Mouse (Mus musculus): ENCODE measurements around the gene Gm49337.
A peak's percentile ranks its signal among the peaks of the same experiment; 100 is the strongest.

The Gm49337 gene

DNA sequence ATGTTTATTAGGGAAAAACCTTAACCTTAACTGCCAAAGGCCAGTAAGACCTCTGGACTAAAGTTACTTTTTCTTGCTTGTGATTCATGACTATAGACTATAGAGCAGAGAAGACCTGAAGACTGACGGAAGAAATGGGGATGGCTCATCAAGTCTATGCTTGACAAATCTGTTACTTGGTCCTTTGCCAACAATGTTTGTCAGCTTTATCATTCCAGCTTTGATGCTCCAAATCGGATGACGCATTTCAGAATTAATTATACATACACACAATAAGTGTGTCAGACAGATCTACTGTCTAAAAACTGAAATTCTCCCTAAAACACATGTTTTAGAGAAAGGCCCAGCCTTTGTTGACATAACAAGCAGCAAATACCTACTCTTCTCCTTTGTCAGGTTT lies 156.1 kb downstream of the Gm49337 start:
- DNase-seq (ENCODE audit: low spot score in 2 of 2), result no peak

DNA sequence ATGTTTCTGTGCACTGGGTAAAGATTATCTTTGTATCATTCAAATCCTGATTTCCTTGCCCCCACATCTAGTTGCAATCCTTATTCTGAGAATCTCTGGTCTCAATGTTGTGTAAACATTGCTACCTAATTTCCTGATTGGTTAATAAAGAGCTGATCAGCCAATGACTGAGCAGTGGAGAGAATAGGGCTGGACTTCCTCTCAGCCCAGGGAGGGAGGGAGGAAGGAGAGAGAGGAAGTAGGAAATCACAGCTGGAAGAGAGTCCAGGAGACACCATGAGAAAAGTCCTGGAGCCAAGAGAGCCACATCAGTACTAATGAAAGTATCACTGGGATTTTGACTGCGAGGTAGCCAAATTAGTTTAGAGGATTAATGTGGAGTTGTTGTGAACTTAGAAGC lies 163.1 kb downstream of the Gm49337 start:
- DNase-seq (ENCODE audit: low spot score in 2 of 2), result no peak

DNA sequence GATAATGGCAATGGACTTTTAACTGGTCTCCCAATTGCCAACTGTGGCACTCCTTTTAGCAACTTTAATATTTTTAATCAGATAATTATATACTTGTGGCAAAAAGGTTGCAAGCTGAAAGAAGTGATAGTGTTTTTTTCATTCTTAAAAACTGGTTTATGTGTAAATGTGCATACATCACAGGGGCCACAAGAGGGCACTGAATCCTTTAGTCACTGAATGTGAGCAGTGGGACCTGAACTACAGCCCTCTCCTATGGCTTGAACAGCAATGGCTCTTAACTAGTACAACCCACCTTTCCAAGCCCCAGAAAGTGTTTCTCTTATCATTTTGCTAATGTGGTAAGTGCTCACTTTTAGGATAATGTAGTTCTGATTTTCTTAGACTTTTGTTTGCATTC lies 168.9 kb downstream of the Gm49337 start:
- DNase-seq (ENCODE audit: low spot score in 2 of 2), result peak in 1 of 2 experiments; percentile 63
